Mouse (Mus musculus) heart, embryonic 11.5 days (tissue): ENCODE data around the gene Gm38393. TPM values are rescaled to one million over a fixed set of nuclear protein-coding genes. Genes with fewer than 3 reads are reported as not detected.

Experiments used
- ATAC-seq: fragments of 200-750 bp; cut with Nextera tagmentation; replicated peaks from 2 replicates; pipeline ENCODE4 v1.8.0; 2017; ENCODE audit warnings: moderate library complexity; ENCODE audit not compliant: insufficient number of reproducible peaks, low FRiP score, low TSS enrichment
- H3K27ac ChIP-seq: fragments of 300-500 bp; sonication (generic); 2 replicates; pipeline ENCODE4 v1.5.1; 2014; ENCODE audit warnings: mild to moderate bottlenecking, low read depth, low read length
- H3K27me3 ChIP-seq: fragments of 300-500 bp; sonication (generic); 2 replicates; pipeline ENCODE4 v1.6.1; 2014; ENCODE audit warnings: mild to moderate bottlenecking, low read length, mixed read lengths; ENCODE audit not compliant: control insufficient read depth, insufficient read depth
- H3K36me3 ChIP-seq: fragments of 300-500 bp; sonication (generic); 2 replicates; pipeline ENCODE4 v1.6.1; 2014; ENCODE audit warnings: mild to moderate bottlenecking, low read length, moderate library complexity, mixed read lengths; ENCODE audit not compliant: control insufficient read depth, insufficient read depth
- H3K4me1 ChIP-seq: fragments of 300-500 bp; sonication (generic); 2 replicates; pipeline ENCODE4 v1.6.1; 2014; ENCODE audit warnings: low read length; ENCODE audit not compliant: control insufficient read depth, insufficient read depth
- H3K4me2 ChIP-seq: fragments of 300-500 bp; sonication (generic); 2 replicates; pipeline ENCODE4 v1.6.1; 2014; ENCODE audit warnings: mild to moderate bottlenecking, moderate library complexity
- H3K4me3 ChIP-seq: fragments of 300-500 bp; sonication (generic); 2 replicates; pipeline ENCODE4 v1.5.1; 2014; ENCODE audit warnings: low read depth, low read length
- H3K9ac ChIP-seq: fragments of 300-500 bp; sonication (generic); 2 replicates; pipeline ENCODE4 v1.6.1; 2014; ENCODE audit warnings: mild to moderate bottlenecking, low read depth, low read length, moderate library complexity
- H3K9me3 ChIP-seq: fragments of 300-500 bp; sonication (generic); replicated peaks from 2 replicates; pipeline ENCODE4 v1.6.1; 2016; ENCODE audit warnings: low read length; ENCODE audit not compliant: control insufficient read depth
- WGBS: fragments of 180-500 bp; shearing (Covaris S2); extraction: QIAGEN DNeasy Blood & Tissue Kit; methylation state at CpG from one replicate; pipeline ENCODE4 v1.1.7; 2014; ENCODE audit not compliant: insufficient replicate concordance; 5-methylcytosine and 5-hydroxymethylcytosine counted together
- polyA plus RNA-seq: library from polyadenylated mRNA; unstranded; fragments of >200 nt; fragmentation: Nextera tagmentation; extraction: Ambion mirVana; gene quantifications from 2 replicates; pipeline ENCODE4 v1.2.1, GENCODE M21; 2014

Gene Gm38393
- 0.72 and 0.73 TPM in 2 replicates for polyA plus RNA-seq

- ATAC-seq, result peak; percentile 64
- Histone ChIP-seq H3K4me2 (peak within 1 kb of the TSS; percentile 64), H3K9ac (peak within 1 kb of the TSS; percentile 64), H3K4me3 (peak within 1 kb of the TSS; percentile 55), H3K27ac (no peak within 1 kb of the TSS), H3K27me3 (no peaks in the 10 kb centered on the region), H3K9me3 (peaks cover 22% of the 10 kb centered on the region), H3K36me3 (no peaks in the 10 kb centered on the region), H3K4me1 (no peaks in the 10 kb centered on the region)
- WGBS, result 45% methylated on average over 30 of the region's 30 CpGs
These were observed at the start of gene Gm38393, which contains the start of gene Snurf for GRCm38 (mm10) chr7:60004606-60005330. Gene Gm38393 (minus strand): TSS chr7:60005064. Gene Snurf (minus strand): TSS chr7:60005049.

- no peak overlapping the region for H3K9ac ChIP-seq
- no peaks in the 10 kb centered on the region for H3K36me3 ChIP-seq
- no peaks in the 10 kb centered on the region for H3K4me1 ChIP-seq
- WGBS, result 63% methylated on average over 6 of the region's 6 CpGs
- H3K4me3 ChIP-seq, result no peak overlapping the region
- ATAC-seq, result no peak
- no peak overlapping the region for H3K27ac ChIP-seq
- no peaks in the 10 kb centered on the region for H3K9me3 ChIP-seq
- no peaks in the 10 kb centered on the region for H3K27me3 ChIP-seq
- no peak overlapping the region for H3K4me2 ChIP-seq
These were observed 42.8 kb upstream of the Gm38393 start for GRCm38 (mm10) chr7:60047481-60048201.

DNA sequence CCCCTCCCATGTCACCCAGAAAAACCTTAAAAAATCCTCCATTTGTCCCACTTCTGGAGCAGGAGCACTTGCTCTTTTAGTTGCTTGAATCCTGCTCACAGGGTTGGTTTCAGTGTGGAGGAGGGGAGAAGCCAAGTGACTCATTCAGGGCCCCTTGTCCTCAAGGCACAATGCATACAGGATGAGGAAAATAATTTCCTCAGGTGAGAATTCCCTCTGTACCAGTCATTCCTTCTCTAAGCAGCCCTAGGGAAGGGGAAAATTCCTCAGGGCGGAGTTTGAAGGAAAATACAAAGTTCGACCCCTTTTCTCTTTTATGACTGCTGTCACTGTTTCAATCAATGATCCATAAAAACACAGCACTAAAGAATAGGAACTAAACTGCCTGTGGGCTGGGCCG, 8.3 kb upstream of the Gm38393 start:
- Histone ChIP-seq H3K27ac (no peak overlapping the region), H3K4me1 (no peaks in the 10 kb centered on the region), H3K27me3 (no peaks in the 10 kb centered on the region), H3K4me3 (no peak overlapping the region), H3K9ac (no peak overlapping the region), H3K9me3 (no peaks in the 10 kb centered on the region), H3K36me3 (no peaks in the 10 kb centered on the region), H3K4me2 (no peak overlapping the region)
- ATAC-seq, result no peak
- 76% methylated on average over 3 of the region's 3 CpGs for WGBS

DNA sequence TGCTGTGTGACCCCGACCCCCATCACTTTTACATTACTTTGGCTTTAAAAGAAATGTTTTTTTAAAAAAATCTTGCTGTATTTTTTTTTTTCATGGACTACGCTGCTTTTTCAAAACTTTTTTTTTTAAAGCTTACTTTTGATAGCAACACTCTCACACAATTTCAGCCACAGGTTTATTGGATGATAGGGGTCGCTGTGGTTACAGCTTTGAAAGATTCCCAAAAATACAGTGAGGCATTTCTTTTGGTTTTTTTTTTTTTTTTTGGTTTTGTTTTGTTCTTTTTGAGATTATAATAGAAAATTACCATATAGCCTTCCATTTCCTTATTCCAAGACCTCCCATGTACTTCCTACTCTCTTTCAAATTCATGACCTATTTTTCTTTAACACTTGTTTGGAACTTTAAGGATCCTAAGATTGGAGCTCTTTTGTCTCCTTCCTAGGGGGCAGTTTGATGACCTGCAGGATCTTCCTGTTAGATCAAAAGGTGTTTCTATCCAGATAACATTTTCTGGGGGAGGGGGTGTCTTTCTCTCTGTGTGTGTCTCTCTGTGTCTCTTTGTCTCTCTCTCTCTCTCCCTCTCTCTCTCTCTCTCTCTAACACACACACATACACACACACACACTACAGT, 3.0 kb upstream of the Gm38393 start:
- WGBS, result 34% methylated on average over 3 of the region's 3 CpGs

DNA sequence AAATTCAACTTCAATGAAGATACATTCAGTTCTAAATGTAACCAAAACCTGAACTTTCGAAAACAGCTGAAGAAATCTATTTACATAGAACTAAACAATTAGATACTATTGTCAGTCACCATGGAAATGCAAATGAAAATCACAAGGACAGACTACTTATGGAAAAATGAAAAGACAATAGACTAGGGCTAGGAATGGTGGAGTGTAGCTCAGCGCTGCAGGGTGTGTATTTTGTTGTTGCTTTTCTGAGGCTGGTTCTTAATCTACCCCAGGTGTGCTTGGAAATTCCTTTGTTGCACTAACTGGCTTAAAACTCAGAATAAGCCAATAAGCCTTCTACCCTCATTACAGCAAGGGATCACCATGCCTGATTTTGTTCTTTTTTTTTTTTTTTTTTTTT, 1.4 kb upstream of the Gm38393 start:
- Histone ChIP-seq H3K36me3 (no peaks in the 10 kb centered on the region), H3K9ac (no peak overlapping the region), H3K4me1 (no peaks in the 10 kb centered on the region), H3K27ac (no peak overlapping the region), H3K4me3 (no peak overlapping the region), H3K4me2 (no peak overlapping the region), H3K9me3 (peaks cover 22% of the 10 kb centered on the region), H3K27me3 (no peaks in the 10 kb centered on the region)
- no peak for ATAC-seq
- WGBS, result 59% methylated on average over 2 of the region's 2 CpGs

More for the DNA sequence above, 3.0 kb upstream of the Gm38393 start:
- Histone ChIP-seq H3K4me2 (no peak overlapping the region), H3K9me3 (peaks cover 19% of the 10 kb centered on the region), H3K4me3 (no peak overlapping the region), H3K9ac (no peak overlapping the region), H3K27ac (no peak overlapping the region), H3K27me3 (no peaks in the 10 kb centered on the region), H3K4me1 (no peaks in the 10 kb centered on the region), H3K36me3 (no peaks in the 10 kb centered on the region)
- ATAC-seq, result no peak

GRCm38 (mm10) chr7:60003921-60004605, 801 bp downstream of the Gm38393 start:
- Histone ChIP-seq H3K4me1 (no peaks in the 10 kb centered on the region), H3K36me3 (no peaks in the 10 kb centered on the region), H3K9me3 (peaks cover 22% of the 10 kb centered on the region), H3K4me3 (peak overlapping the region; percentile 55), H3K27ac (no peak overlapping the region), H3K9ac (peak overlapping the region; percentile 64), H3K27me3 (no peaks in the 10 kb centered on the region), H3K4me2 (peak overlapping the region; percentile 64)
- 45% methylated on average over 22 of the region's 22 CpGs for whole genome bisulfite sequencing
- ATAC-seq, result peak; percentile 66

DNA sequence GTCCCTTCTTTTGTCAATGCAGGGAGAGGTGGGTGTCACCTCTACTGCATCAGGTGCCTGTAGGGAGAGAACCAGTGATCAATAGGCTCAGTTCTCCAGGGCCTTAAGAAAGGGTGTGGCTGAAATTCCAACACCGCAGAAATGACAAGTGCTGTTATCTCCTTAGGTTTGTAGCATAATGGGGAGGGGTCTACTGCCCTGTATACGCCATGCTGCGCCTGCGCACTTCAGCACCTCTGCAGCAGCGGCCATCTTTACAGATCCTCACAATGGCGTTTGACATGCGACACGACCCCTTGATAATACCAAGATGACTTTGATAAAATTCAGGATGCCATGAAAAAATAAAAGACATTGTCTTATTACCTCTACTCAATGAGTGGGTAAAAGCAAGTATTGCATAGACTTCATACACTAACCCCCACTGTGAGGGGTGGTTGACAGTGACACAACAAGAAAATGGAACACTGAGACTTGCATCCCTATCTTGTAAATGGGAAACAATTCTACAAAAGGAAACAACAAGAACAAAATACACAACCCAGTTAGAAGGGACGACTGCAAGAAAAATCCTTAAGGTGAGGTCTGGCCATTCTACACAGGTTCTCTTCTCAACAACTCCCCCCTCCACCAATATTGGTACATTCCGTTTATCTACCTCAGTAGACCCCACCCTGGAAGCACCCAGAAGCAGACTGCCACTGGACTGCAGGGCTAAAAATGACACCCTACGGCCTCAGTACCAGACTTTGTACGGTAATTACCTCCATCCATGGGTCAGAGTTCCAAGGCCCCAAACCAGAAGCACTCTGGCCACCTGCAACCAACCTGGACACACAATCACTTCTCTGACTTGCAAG, 1.6 kb downstream of the Gm38393 start:
- Histone ChIP-seq H3K4me3 (peak overlapping the region; percentile 55), H3K4me1 (no peaks in the 10 kb centered on the region), H3K36me3 (no peaks in the 10 kb centered on the region), H3K27ac (no peak overlapping the region), H3K9ac (peak overlapping the region; percentile 64), H3K27me3 (no peaks in the 10 kb centered on the region), H3K4me2 (peak overlapping the region; percentile 64), H3K9me3 (peaks cover 22% of the 10 kb centered on the region)
- WGBS, result 41% methylated on average over 12 of the region's 12 CpGs
- ATAC-seq, result 0 out of 2 replicates have a peak, but pooled peaks have one; percentile 37
